Mouse (Mus musculus) midbrain, embryonic 11.5 days (tissue): ENCODE results near the gene Itln1. TPM values are rescaled to one million over a fixed set of nuclear protein-coding genes. Genes with fewer than 3 reads are reported as not detected.
A peak's percentile ranks its signal among the peaks of the same experiment; 100 is the strongest.

Experiments used
- ATAC-seq: fragments of 200-750 bp; cut with Nextera tagmentation; 2 replicates; pipeline ENCODE4 v1.8.0; 2017; ENCODE audit warnings: moderate TSS enrichment, moderate library complexity; ENCODE audit not compliant: low FRiP score
- DNase-seq: peaks from one replicate; pipeline ENCODE4 v3.0.0; 2015; ENCODE audit warnings: low spot score; ENCODE audit errors: missing footprints
- H3K27ac ChIP-seq: fragments of 300-500 bp; sonication (generic); 2 replicates; pipeline ENCODE4 v1.5.1; 2014; ENCODE audit warnings: low read depth, low read length
- H3K27me3 ChIP-seq: fragments of 300-500 bp; sonication (generic); 2 replicates; pipeline ENCODE4 v1.6.1; 2014; ENCODE audit warnings: mild to moderate bottlenecking, low read length, moderate library complexity, mixed read lengths; ENCODE audit not compliant: control insufficient read depth, insufficient read depth
- H3K36me3 ChIP-seq: fragments of 300-500 bp; sonication (generic); 2 replicates; pipeline ENCODE4 v1.6.1; 2014; ENCODE audit warnings: mild to moderate bottlenecking, low read length, moderate library complexity, mixed read lengths; ENCODE audit not compliant: control insufficient read depth, insufficient read depth
- H3K4me1 ChIP-seq: fragments of 300-500 bp; sonication (generic); 2 replicates; pipeline ENCODE4 v1.6.1; 2014; ENCODE audit warnings: low read length; ENCODE audit not compliant: control insufficient read depth, insufficient read depth
- H3K4me2 ChIP-seq: fragments of 300-500 bp; sonication (generic); 2 replicates; pipeline ENCODE4 v1.6.1; 2014; ENCODE audit warnings: mild to moderate bottlenecking, moderate library complexity
- H3K4me3 ChIP-seq: fragments of 300-500 bp; sonication (generic); 2 replicates; pipeline ENCODE4 v1.5.1; 2014; ENCODE audit warnings: low read depth, low read length
- H3K9ac ChIP-seq: fragments of 300-500 bp; sonication (generic); 2 replicates; pipeline ENCODE4 v1.6.1; 2014; ENCODE audit warnings: low read length
- H3K9me3 ChIP-seq: fragments of 300-500 bp; sonication (generic); 2 replicates; pipeline ENCODE4 v1.6.1; 2016; ENCODE audit warnings: low read length; ENCODE audit not compliant: control insufficient read depth
- WGBS: fragments of 180-500 bp; shearing (Covaris S2); extraction: QIAGEN DNeasy Blood & Tissue Kit; methylation state at CpG from one replicate; pipeline ENCODE4 v1.1.7; 2014; 5-methylcytosine and 5-hydroxymethylcytosine counted together
- polyA plus RNA-seq: library from polyadenylated mRNA; unstranded; fragments of >200 nt; fragmentation: Nextera tagmentation; extraction: Ambion mirVana; gene quantifications from 2 replicates; pipeline ENCODE4 v1.2.1, GENCODE M21; 2014

Gene Itln1
- polyA plus RNA-seq, 1 experiment from 2014 or later = not detected

DNA sequence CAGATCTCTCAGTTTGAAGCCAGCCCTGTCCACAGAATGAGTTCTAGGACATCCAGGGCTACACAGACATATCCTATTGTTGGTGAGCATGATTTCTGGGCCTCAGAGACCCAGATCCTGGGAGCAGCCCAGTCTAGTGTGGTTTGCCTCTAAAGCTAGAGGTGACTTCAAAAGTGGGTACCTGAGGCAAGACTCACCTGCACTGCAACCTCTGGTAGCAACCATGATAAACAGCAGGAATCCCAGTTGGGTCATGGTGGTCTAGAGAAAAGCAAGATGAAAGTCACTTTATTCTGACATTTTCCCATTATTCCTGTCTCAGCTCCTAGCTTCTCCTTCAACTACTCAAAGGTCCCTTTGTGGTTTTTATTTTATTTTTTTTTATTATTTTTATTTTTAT lies 537 bp downstream of the Itln1 start:
- Histone ChIP-seq H3K4me1 (no peaks in the 10 kb centered on the region), H3K4me3 (no peak overlapping the region), H3K27ac (no peak overlapping the region), H3K36me3 (no peaks in the 10 kb centered on the region), H3K27me3 (no peaks in the 10 kb centered on the region), H3K9ac (no peak overlapping the region), H3K4me2 (no peak overlapping the region), H3K9me3 (no peaks in the 10 kb centered on the region; the same call in 1 of the 2 replicates)
- DNase-seq (no peak), ATAC-seq (no peak)

- H3K27me3 ChIP-seq = no peaks in the 10 kb centered on the region
- no peaks in the 10 kb centered on the region for H3K9me3 ChIP-seq
- ATAC-seq (no peak), DNase-seq (no peak)
- no peak overlapping the region for H3K27ac ChIP-seq
- H3K4me1 ChIP-seq = no peaks in the 10 kb centered on the region
- no peak overlapping the region for H3K9ac ChIP-seq
- 58% methylated on average over 2 of the region's 2 CpGs for WGBS
- H3K4me2 ChIP-seq = no peak overlapping the region
- no peaks in the 10 kb centered on the region for H3K36me3 ChIP-seq
- H3K4me3 ChIP-seq = no peak overlapping the region
These were observed 2.3 kb downstream of the Itln1 start for GRCm38 (mm10) chr1:171532830-171533229.

GRCm38 (mm10) chr1:171531367-171531766 lies 3.7 kb downstream of the Itln1 start:
- ATAC-seq = no peak
- H3K4me2 ChIP-seq = no peak overlapping the region
- no peaks in the 10 kb centered on the region for H3K4me1 ChIP-seq
- no peak overlapping the region for H3K4me3 ChIP-seq
- H3K27ac ChIP-seq = no peak overlapping the region
- H3K9me3 ChIP-seq = no peaks in the 10 kb centered on the region
- no peaks in the 10 kb centered on the region for H3K27me3 ChIP-seq
- 80% methylated on average over 4 of the region's 4 CpGs for WGBS
- no peaks in the 10 kb centered on the region for H3K36me3 ChIP-seq
- DNase-seq = no peak
- H3K9ac ChIP-seq = no peak overlapping the region

DNA sequence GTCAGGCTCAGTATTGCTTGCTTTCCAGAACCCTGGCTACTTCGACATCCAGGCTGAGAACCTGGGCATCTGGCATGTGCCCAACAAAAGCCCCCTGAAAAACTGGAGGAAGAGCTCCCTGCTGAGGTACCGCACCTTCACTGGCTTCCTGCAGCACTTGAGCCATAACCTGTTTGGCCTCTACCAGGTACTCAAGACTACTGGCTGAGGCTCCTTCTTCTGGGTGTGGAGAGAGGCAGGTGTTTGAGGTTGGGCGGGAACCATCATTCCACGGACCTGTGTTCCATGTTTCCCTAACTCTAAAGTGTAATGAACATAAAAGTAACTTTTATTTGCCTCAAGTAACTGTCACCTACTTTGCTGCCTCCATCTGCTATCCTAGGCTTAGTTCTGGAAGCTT lies 19.5 kb downstream of the Itln1 start:
- H3K4me1 ChIP-seq = no peaks in the 10 kb centered on the region
- no peaks in the 10 kb centered on the region for H3K36me3 ChIP-seq
- no peaks in the 10 kb centered on the region for H3K9me3 ChIP-seq
- H3K9ac ChIP-seq = no peak overlapping the region
- no peak overlapping the region for H3K4me3 ChIP-seq
- WGBS = 82% methylated on average over 4 of the region's 4 CpGs
- no peak overlapping the region for H3K4me2 ChIP-seq
- H3K27me3 ChIP-seq = no peaks in the 10 kb centered on the region
- ATAC-seq (no peak), DNase-seq (no peak)
- no peak overlapping the region for H3K27ac ChIP-seq

GRCm38 (mm10) chr1:171515039-171515438 lies 20.1 kb downstream of the Itln1 start:
- Histone ChIP-seq H3K4me3 (no peak overlapping the region), H3K36me3 (no peaks in the 10 kb centered on the region)
- 12% methylated on average over 1 of the region's 1 CpGs for WGBS

DNA sequence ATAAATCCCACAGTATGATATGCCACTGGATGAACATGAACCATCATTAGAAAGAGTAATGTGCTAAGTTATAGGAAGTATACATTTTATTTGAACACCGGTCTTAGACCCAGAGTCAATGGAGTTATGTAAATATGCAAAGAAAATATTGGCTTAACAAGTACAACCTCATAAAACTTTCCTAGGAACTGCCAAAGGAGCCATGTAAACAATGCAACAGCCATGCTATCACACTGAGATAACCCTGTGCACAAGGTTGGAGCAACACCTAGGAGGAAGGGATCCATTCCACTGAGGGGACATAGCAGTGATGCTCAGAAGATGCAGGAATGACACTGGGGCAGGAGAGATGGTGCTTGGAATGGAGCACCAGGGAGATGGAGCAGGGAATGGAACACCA lies 21.3 kb downstream of the Itln1 start:
- no peak overlapping the region for H3K4me2 ChIP-seq
- WGBS = 89% methylated on average over 1 of the region's 1 CpGs
- H3K4me1 ChIP-seq = no peaks in the 10 kb centered on the region
- no peaks in the 10 kb centered on the region for H3K36me3 ChIP-seq
- H3K9ac ChIP-seq = no peak overlapping the region
- no peak overlapping the region for H3K4me3 ChIP-seq
- no peaks in the 10 kb centered on the region for H3K27me3 ChIP-seq
- no peak for ATAC-seq
- no peak for DNase-seq
- H3K9me3 ChIP-seq = no peaks in the 10 kb centered on the region
- no peak overlapping the region for H3K27ac ChIP-seq

More at GRCm38 (mm10) chr1:171515039-171515438, 20.1 kb downstream of the Itln1 start:
- peak; percentile 72 for DNase-seq
- Histone ChIP-seq H3K27ac (no peak overlapping the region), H3K9me3 (no peaks in the 10 kb centered on the region), H3K27me3 (no peaks in the 10 kb centered on the region), H3K4me2 (no peak overlapping the region), H3K4me1 (no peaks in the 10 kb centered on the region), H3K9ac (no peak overlapping the region)
- no peak for ATAC-seq

DNA sequence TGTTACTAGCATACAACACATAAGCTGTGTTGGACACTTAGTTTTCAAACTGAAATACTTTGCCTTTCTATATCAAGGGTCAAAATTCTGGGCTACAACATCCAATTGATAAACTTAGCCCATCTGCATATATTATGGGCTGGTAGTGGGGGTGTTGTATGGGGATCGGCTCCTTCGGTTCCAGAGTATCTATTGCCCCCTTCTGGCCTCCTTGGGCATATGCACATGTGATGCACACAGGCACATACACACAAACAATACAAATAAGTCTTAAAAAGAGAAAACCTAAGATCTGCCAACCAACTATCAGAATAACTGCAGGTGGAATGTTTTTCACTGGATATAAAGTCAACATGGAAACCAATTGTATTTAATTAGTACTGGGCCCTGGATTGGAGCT lies 21.9 kb downstream of the Itln1 start:
- H3K27ac ChIP-seq = no peak overlapping the region
- no peaks in the 10 kb centered on the region for H3K4me1 ChIP-seq
- peak; percentile 28 for DNase-seq
- H3K9ac ChIP-seq = no peak overlapping the region
- no peak overlapping the region for H3K4me3 ChIP-seq
- no peaks in the 10 kb centered on the region for H3K9me3 ChIP-seq
- no peaks in the 10 kb centered on the region for H3K27me3 ChIP-seq
- WGBS = 94% methylated on average over 2 of the region's 2 CpGs
- no peaks in the 10 kb centered on the region for H3K36me3 ChIP-seq
- ATAC-seq = no peak
- no peak overlapping the region for H3K4me2 ChIP-seq

DNA sequence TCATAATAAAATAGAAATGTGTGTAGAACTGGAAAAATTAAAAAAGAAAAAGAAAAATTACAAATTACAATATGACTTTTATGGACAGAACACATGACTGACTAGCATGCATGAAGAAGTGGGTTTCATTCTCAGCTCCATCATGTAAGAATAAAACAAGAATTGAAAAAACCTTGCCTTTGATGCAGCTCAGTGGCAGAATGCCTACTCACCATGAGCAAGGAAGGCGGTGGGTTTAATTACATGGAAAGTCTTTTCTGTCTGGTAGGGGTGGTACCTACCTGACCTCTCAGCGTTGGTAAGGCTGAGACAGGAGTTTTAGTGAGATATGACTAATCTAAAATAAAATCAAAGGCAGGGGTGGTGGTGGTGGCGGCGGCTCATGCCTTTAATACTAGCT lies 30.5 kb downstream of the Itln1 start:
- Histone ChIP-seq H3K36me3 (no peaks in the 10 kb centered on the region), H3K9me3 (no peaks in the 10 kb centered on the region), H3K4me3 (peak overlapping the region; percentile 55), H3K27ac (no peak overlapping the region), H3K27me3 (no peaks in the 10 kb centered on the region), H3K9ac (peak overlapping the region; percentile 38; the same call in 1 of the 2 replicates), H3K4me2 (peak overlapping the region; percentile 62), H3K4me1 (0 out of 2 replicates have a peak, but pooled peaks cover 2% of the 10 kb centered on the region)
- ATAC-seq (no peak), DNase-seq (peak; percentile 77)
- 74% methylated on average over 4 of the region's 4 CpGs for WGBS

DNA sequence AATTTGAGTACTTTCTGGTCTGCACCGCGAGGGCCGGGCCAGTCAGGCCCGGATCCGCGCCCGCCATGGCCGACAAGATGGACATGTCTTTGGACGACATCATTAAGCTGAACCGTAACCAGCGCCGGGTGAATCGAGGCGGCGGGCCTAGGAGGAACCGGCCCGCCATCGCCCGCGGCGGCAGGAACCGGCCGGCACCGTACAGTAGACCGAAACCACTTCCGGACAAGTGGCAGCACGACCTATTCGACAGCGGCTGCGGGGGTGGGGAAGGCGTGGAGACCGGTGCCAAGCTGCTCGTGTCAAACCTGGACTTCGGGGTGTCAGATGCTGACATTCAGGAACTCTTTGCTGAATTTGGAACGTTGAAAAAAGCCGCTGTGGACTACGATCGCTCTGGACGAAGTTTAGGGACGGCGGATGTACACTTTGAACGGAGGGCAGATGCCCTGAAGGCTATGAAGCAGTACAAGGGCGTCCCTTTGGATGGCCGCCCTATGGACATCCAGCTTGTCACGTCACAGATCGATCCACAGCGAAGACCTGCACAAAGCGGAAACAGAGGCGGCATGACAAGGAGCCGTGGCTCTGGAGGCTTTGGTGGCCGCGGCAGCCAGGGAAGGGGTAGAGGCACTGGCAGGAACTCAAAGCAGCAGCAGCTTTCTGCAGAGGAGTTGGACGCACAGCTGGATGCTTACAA lies 31.4 kb downstream of the Itln1 start:
- Histone ChIP-seq H3K9ac (peak overlapping the region; percentile 85), H3K4me3 (peak overlapping the region; percentile 55), H3K27me3 (no peaks in the 10 kb centered on the region), H3K9me3 (no peaks in the 10 kb centered on the region), H3K4me2 (peak overlapping the region; percentile 62), H3K4me1 (0 out of 2 replicates have a peak, but pooled peaks cover 2% of the 10 kb centered on the region), H3K36me3 (no peaks in the 10 kb centered on the region), H3K27ac (peak overlapping the region; percentile 95)
- DNase-seq (peak; percentile 98), ATAC-seq (peak; percentile 63)
- under 1% methylated on average over 53 of the region's 53 CpGs for WGBS
